Mouse (Mus musculus): ENCODE data around the gene Dock1.

Dock1 gene

GRCm38 (mm10) chr7:134862000-134862399, 191.5 kb downstream of the Dock1 start:
- DNase-seq = no peak

- peak; percentile 4 to 6 for DNase-seq
These were observed 193.7 kb downstream of the Dock1 start for GRCm38 (mm10) chr7:134864175-134864574.

- no peak for DNase-seq
These were observed 202.1 kb downstream of the Dock1 start for GRCm38 (mm10) chr7:134872511-134872910.

GRCm38 (mm10) chr7:134872981-134873380, 202.5 kb downstream of the Dock1 start:
- no peak for DNase-seq

GRCm38 (mm10) chr7:134878985-134879384, 208.5 kb downstream of the Dock1 start:
- no peak for DNase-seq

GRCm38 (mm10) chr7:134880431-134880830, 210.0 kb downstream of the Dock1 start:
- no peak for DNase-seq

- no peak for DNase-seq
These were observed 213.1 kb downstream of the Dock1 start for GRCm38 (mm10) chr7:134883516-134883915.

- DNase-seq = no peak
These were observed 222.0 kb downstream of the Dock1 start for GRCm38 (mm10) chr7:134892449-134892871.

- DNase-seq = no peak
These were observed 222.5 kb downstream of the Dock1 start for GRCm38 (mm10) chr7:134892972-134893371.

- no peak for DNase-seq
These were observed 224.2 kb downstream of the Dock1 start for GRCm38 (mm10) chr7:134894604-134895003.

GRCm38 (mm10) chr7:134899462-134899861, 229.0 kb downstream of the Dock1 start:
- DNase-seq = no peak

GRCm38 (mm10) chr7:134901992-134902391, 231.5 kb downstream of the Dock1 start:
- no peak for DNase-seq

- DNase-seq = no peak
These were observed 261.4 kb downstream of the Dock1 start for GRCm38 (mm10) chr7:134931886-134932285.

- DNase-seq = no peak
These were observed 267.0 kb downstream of the Dock1 start for GRCm38 (mm10) chr7:134937471-134937926.

GRCm38 (mm10) chr7:134937927-134938609, 267.6 kb downstream of the Dock1 start, which contains the start of gene Fam196a:
Gene Fam196a (minus strand): TSS chr7:134938430.
- DNase-seq = no peak

GRCm38 (mm10) chr7:134941891-134942290, 271.4 kb downstream of the Dock1 start:
- DNase-seq = no peak

GRCm38 (mm10) chr7:134943063-134943462, 272.6 kb downstream of the Dock1 start:
- DNase-seq = no peak

- DNase-seq = no peak
These were observed 273.2 kb downstream of the Dock1 start for GRCm38 (mm10) chr7:134943701-134944100.

GRCm38 (mm10) chr7:134945925-134946716, 275.7 kb downstream of the Dock1 start:
- no peak for DNase-seq

GRCm38 (mm10) chr7:134959086-134959485, 288.6 kb downstream of the Dock1 start:
- no peak for DNase-seq

- DNase-seq = peak in 1 of 2 experiments; percentile 3
These were observed 290.4 kb downstream of the Dock1 start for GRCm38 (mm10) chr7:134960871-134961270.

- no peak for DNase-seq
These were observed 291.2 kb downstream of the Dock1 start for GRCm38 (mm10) chr7:134961608-134962007.

- DNase-seq = no peak
These were observed 319.8 kb downstream of the Dock1 start for GRCm38 (mm10) chr7:134990244-134990643.

- DNase-seq = no peak
These were observed 320.5 kb downstream of the Dock1 start for GRCm38 (mm10) chr7:134990911-134991310.
